Mouse (Mus musculus): ENCODE data around the gene Wfdc5.

DNA sequence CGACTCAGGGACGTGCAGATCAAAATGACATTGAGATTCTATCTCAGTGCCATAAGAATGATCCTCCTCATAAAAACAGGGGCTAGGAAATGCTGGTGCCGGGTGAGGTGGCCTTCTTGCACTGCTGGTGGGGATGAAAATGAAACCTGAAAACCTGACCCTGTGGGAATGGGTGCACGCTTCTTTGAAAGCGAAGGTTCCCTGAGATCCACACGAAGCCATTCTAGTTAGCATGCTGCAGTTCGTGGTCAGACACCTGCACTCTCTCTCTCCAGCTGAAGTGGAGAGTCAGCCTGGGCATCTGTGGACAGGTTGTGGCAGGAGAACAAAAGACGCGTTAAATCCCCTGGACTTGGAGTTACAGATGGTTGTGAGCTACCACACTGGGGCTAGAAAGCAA lies 36.8 kb upstream of the Wfdc5 start:
- no peak for TF ChIP-seq POLR2A (IDR thresholded peaks at IDR 0.05; ENCODE audit: borderline replicate concordance, insufficient read depth, low read length)
- no peak for TF ChIP-seq CTCF (IDR thresholded peaks at IDR 0.05; ENCODE audit: borderline replicate concordance, insufficient read depth, low read depth, low read length)
